Mouse (Mus musculus): ENCODE measurements around the gene Vsig8. TPM values are rescaled to one million over a fixed set of nuclear protein-coding genes. Genes with fewer than 3 reads are reported as not detected.

The Vsig8 gene
- total and polyA plus RNA-seq, 2 experiments from 2014 or later = 0.11 to 1.3 TPM

- no peak for TF ChIP-seq CTCF (IDR thresholded peaks at IDR 0.05)
- Histone ChIP-seq H3K9me3 (ENCODE audit: low read length) (no peaks in the 10 kb centered on the region), H3K4me2 (ENCODE audit: low read depth, low read length, poor library complexity, severe bottlenecking) (peak overlapping the region; percentile 91), H3K9ac (replicated peaks; ENCODE audit: low read length, poor library complexity, severe bottlenecking) (peak overlapping the region; percentile 83), H3K36me3 (ENCODE audit: insufficient read depth, low read length) (no peaks in the 10 kb centered on the region), H3K4me3 (ENCODE audit: low read depth, low read length) (peak overlapping the region; percentile 68), H3K27me3 (ENCODE audit: insufficient read depth, low read length) (no peaks in the 10 kb centered on the region), H3K27ac (ENCODE audit: low read depth, low read length) (no peak overlapping the region), H3K4me1 (ENCODE audit: insufficient read depth, low read length) (no peaks in the 10 kb centered on the region)
- WGBS = 1% methylated on average over 10 of the region's 10 CpGs
- no peak for DNase-seq (ENCODE audit: low spot score)
- ATAC-seq (ENCODE audit: low FRiP score) = no peak; the same call in 1 of the 2 replicates
Observed at GRCm38 (mm10) chr1:172563465-172563828, 7.7 kb downstream of the Vsig8 start.

GRCm38 (mm10) chr1:172566131-172566530 is 10.4 kb downstream of the Vsig8 start:
- Histone ChIP-seq H3K4me3 (ENCODE audit: low read depth, low read length) (no peak overlapping the region), H3K27ac (ENCODE audit: low read depth, low read length) (no peak overlapping the region), H3K4me2 (ENCODE audit: low read depth, low read length, poor library complexity, severe bottlenecking) (no peak overlapping the region), H3K9ac (replicated peaks; ENCODE audit: low read length, poor library complexity, severe bottlenecking) (no peak overlapping the region), H3K9me3 (ENCODE audit: low read length) (no peaks in the 10 kb centered on the region), H3K36me3 (ENCODE audit: insufficient read depth, low read length) (no peaks in the 10 kb centered on the region), H3K4me1 (ENCODE audit: insufficient read depth, low read length) (no peaks in the 10 kb centered on the region), H3K27me3 (ENCODE audit: insufficient read depth, low read length) (no peaks in the 10 kb centered on the region)
- TF ChIP-seq CTCF (IDR thresholded peaks at IDR 0.05) = no peak
- WGBS = 74% methylated on average over 3 of the region's 3 CpGs
- ATAC-seq (ENCODE audit: low FRiP score) = no peak
- DNase-seq (ENCODE audit: low spot score) = no peak

GRCm38 (mm10) chr1:172567758-172568157 is 12.0 kb downstream of the Vsig8 start:
- Histone ChIP-seq H3K36me3 (ENCODE audit: insufficient read depth, low read length) (no peaks in the 10 kb centered on the region), H3K4me3 (ENCODE audit: low read depth, low read length) (no peak overlapping the region), H3K4me2 (ENCODE audit: low read depth, low read length, poor library complexity, severe bottlenecking) (no peak overlapping the region), H3K4me1 (ENCODE audit: insufficient read depth, low read length) (no peaks in the 10 kb centered on the region), H3K9ac (replicated peaks; ENCODE audit: low read length, poor library complexity, severe bottlenecking) (no peak overlapping the region), H3K27me3 (ENCODE audit: insufficient read depth, low read length) (no peaks in the 10 kb centered on the region; the same call in 1 of the 2 replicates), H3K9me3 (ENCODE audit: low read length) (no peaks in the 10 kb centered on the region), H3K27ac (ENCODE audit: low read depth, low read length) (no peak overlapping the region)
- DNase-seq (ENCODE audit: low spot score) (no peak), ATAC-seq (ENCODE audit: low FRiP score) (no peak)
- TF ChIP-seq CTCF (IDR thresholded peaks at IDR 0.05) = no peak
- WGBS = 51% methylated on average over 4 of the region's 4 CpGs

- no peak for ATAC-seq (ENCODE audit: low FRiP score)
- H3K36me3 ChIP-seq (ENCODE audit: insufficient read depth, low read length) = no peaks in the 10 kb centered on the region
- H3K27me3 ChIP-seq (ENCODE audit: insufficient read depth, low read length) = no peaks in the 10 kb centered on the region
- H3K4me2 ChIP-seq (ENCODE audit: low read depth, low read length, poor library complexity, severe bottlenecking) = no peak overlapping the region
- WGBS = 78% methylated on average over 6 of the region's 6 CpGs
- H3K4me1 ChIP-seq (ENCODE audit: insufficient read depth, low read length) = no peaks in the 10 kb centered on the region
- no peak overlapping the region for H3K9ac ChIP-seq (replicated peaks; ENCODE audit: low read length, poor library complexity, severe bottlenecking)
- H3K9me3 ChIP-seq (ENCODE audit: low read length) = no peaks in the 10 kb centered on the region
- no peak for TF ChIP-seq CTCF (IDR thresholded peaks at IDR 0.05)
- DNase-seq (ENCODE audit: low spot score) = no peak
- no peak overlapping the region for H3K4me3 ChIP-seq (ENCODE audit: low read depth, low read length)
- no peak overlapping the region for H3K27ac ChIP-seq (ENCODE audit: low read depth, low read length)
Observed at GRCm38 (mm10) chr1:172580116-172580515, 24.4 kb downstream of the Vsig8 start.

GRCm38 (mm10) chr1:172582436-172582835 is 26.7 kb downstream of the Vsig8 start:
- H3K27ac ChIP-seq (ENCODE audit: low read depth, low read length) = no peak overlapping the region
- H3K4me1 ChIP-seq (ENCODE audit: insufficient read depth, low read length) = peaks cover 4% of the 10 kb centered on the region; the same call in 1 of the 2 replicates
- TF ChIP-seq CTCF (IDR thresholded peaks at IDR 0.05) = no peak
- no peak overlapping the region for H3K4me3 ChIP-seq (ENCODE audit: low read depth, low read length)
- 89% methylated on average over 8 of the region's 8 CpGs for WGBS
- no peaks in the 10 kb centered on the region for H3K9me3 ChIP-seq (ENCODE audit: low read length)
- H3K4me2 ChIP-seq (ENCODE audit: low read depth, low read length, poor library complexity, severe bottlenecking) = no peak overlapping the region
- no peak for DNase-seq (ENCODE audit: low spot score)
- no peaks in the 10 kb centered on the region for H3K36me3 ChIP-seq (ENCODE audit: insufficient read depth, low read length)
- no peak for ATAC-seq (ENCODE audit: low FRiP score)
- H3K27me3 ChIP-seq (ENCODE audit: insufficient read depth, low read length) = no peaks in the 10 kb centered on the region
- H3K9ac ChIP-seq (replicated peaks; ENCODE audit: low read length, poor library complexity, severe bottlenecking) = no peak overlapping the region

GRCm38 (mm10) chr1:172584271-172584670 is 28.5 kb downstream of the Vsig8 start:
- Histone ChIP-seq H3K9ac (replicated peaks; ENCODE audit: low read length, poor library complexity, severe bottlenecking) (no peak overlapping the region), H3K27ac (ENCODE audit: low read depth, low read length) (no peak overlapping the region), H3K4me1 (ENCODE audit: insufficient read depth, low read length) (peaks cover 4% of the 10 kb centered on the region; the same call in 1 of the 2 replicates), H3K27me3 (ENCODE audit: insufficient read depth, low read length) (no peaks in the 10 kb centered on the region), H3K4me2 (ENCODE audit: low read depth, low read length, poor library complexity, severe bottlenecking) (no peak overlapping the region), H3K9me3 (ENCODE audit: low read length) (no peaks in the 10 kb centered on the region), H3K36me3 (ENCODE audit: insufficient read depth, low read length) (no peaks in the 10 kb centered on the region), H3K4me3 (ENCODE audit: low read depth, low read length) (no peak overlapping the region)
- no peak for ATAC-seq (ENCODE audit: low FRiP score)
- no peak for DNase-seq (ENCODE audit: low spot score)
- 86% methylated on average over 6 of the region's 6 CpGs for WGBS
- TF ChIP-seq CTCF (IDR thresholded peaks at IDR 0.05) = no peak
